Mouse (Mus musculus) ES-E14 (cell line): ENCODE data around the gene Vps45. TPM values are rescaled to one million over a fixed set of nuclear protein-coding genes. Genes with fewer than 3 reads are reported as not detected.

Experiments used
- DNase-seq: peaks from one replicate; pipeline ENCODE4 v3.0.0-alpha.2; 2013; ENCODE audit warnings: low read depth, low spot score
- H3K27ac ChIP-seq: 2 replicates; pipeline ENCODE4 v1.5.1; 2012; ENCODE audit warnings: low read depth, mild to moderate bottlenecking, low read length, moderate library complexity, mixed read lengths; ENCODE audit not compliant: poor library complexity, insufficient read depth, severe bottlenecking
- H3K36me3 ChIP-seq: 2 replicates; pipeline ENCODE4 v1.6.1; 2012; ENCODE audit warnings: mild to moderate bottlenecking, low read length, moderate library complexity, mixed read lengths; ENCODE audit not compliant: control insufficient read depth, poor library complexity, insufficient read depth, severe bottlenecking
- H3K4me1 ChIP-seq, 2 experiments: fragments of 150-350 bp in 1 of 2; sonication (generic) in 1 of 2; 2 replicates each; pipeline ENCODE4 v1.6.1; 2012; ENCODE audit warnings: low read length in 2 of 2, mild to moderate bottlenecking in 1 of 2, mixed read lengths in 1 of 2; ENCODE audit not compliant: control insufficient read depth in 2 of 2, insufficient read depth in 2 of 2, poor library complexity in 1 of 2
- H3K4me3 ChIP-seq, 2 experiments: fragments of 150-350 bp in 1 of 2; sonication (generic) in 1 of 2; 2 replicates each; pipeline ENCODE4 v1.5.1; 2012; ENCODE audit warnings: low read length in 2 of 2, low read depth in 1 of 2, mild to moderate bottlenecking in 1 of 2, mixed read lengths in 1 of 2; ENCODE audit not compliant: insufficient read depth in 1 of 2, poor library complexity in 1 of 2, severe bottlenecking in 1 of 2
- H3K9ac ChIP-seq: 2 replicates; pipeline ENCODE4 v1.6.1; 2012; ENCODE audit warnings: low read depth, mild to moderate bottlenecking, low read length, mixed read lengths; ENCODE audit not compliant: poor library complexity, insufficient read depth, severe bottlenecking
- H3K9me3 ChIP-seq: fragments of 150-350 bp; sonication (generic); 2 replicates; pipeline ENCODE4 v1.6.1; 2012; ENCODE audit warnings: low read depth, mild to moderate bottlenecking, low read length; ENCODE audit not compliant: control insufficient read depth, insufficient read depth
- CHD2 ChIP-seq: IDR thresholded peaks from 2 replicates; pipeline ENCODE4 v1.6.1; 2014; ENCODE audit warnings: mild to moderate bottlenecking, low read depth, low read length, inconsistent platforms
- HCFC1 ChIP-seq: IDR thresholded peaks from 2 replicates; pipeline ENCODE4 v1.6.1; 2012; ENCODE audit warnings: low read length, inconsistent platforms, borderline replicate concordance; ENCODE audit not compliant: insufficient read depth
- MAFK ChIP-seq: IDR thresholded peaks from 2 replicates; pipeline ENCODE4 v1.6.1; 2014; ENCODE audit warnings: mild to moderate bottlenecking, low read depth, low read length, inconsistent platforms; ENCODE audit not compliant: insufficient read depth
- ZC3H11A ChIP-seq: IDR thresholded peaks from 2 replicates; pipeline ENCODE4 v1.6.1; 2012; ENCODE audit warnings: low read depth, mild to moderate bottlenecking, inconsistent platforms, low read length, borderline replicate concordance
- ZNF384 ChIP-seq: IDR thresholded peaks from 2 replicates; pipeline ENCODE4 v1.6.1; 2012; ENCODE audit warnings: low read depth, low read length, inconsistent platforms
- in situ Hi-C, 2 experiments: fragments of 600-800 bp; cut with MboI; formaldehyde crosslinking; loops; one replicate each; pipeline ENCODE4 v1.15.1; 2025; ENCODE audit warnings: low sequenced_read_pairs in 2 of 2, inconsistent platforms in 1 of 2; ENCODE audit not compliant: unreplicated experiment in 2 of 2
- total RNA-seq: library from RNA; depleted of rRNA; stranded (reverse); fragments of 300-350 nt; gene quantifications from 2 replicates; pipeline ENCODE4 v1.2.3, GENCODE M21; 2012

Vps45 gene
- total RNA-seq, 1 experiment: 11.9 TPM

GRCm38 (mm10) chr3:96057747-96058204 lies 490 bp downstream of the Vps45 start:
- in situ Hi-C loops: loop anchor here in 1 of 2 experiments (5.0 to 10.0 kb wide), 2 partner anchors 85 to 183 kb away; partner anchors contain the start of gene Mrps21
- Histone ChIP-seq H3K4me3 (peak overlapping the region; percentile 69 to 74), H3K9me3 (no peaks in the 10 kb centered on the region), H3K4me1 (no peaks in the 10 kb centered on the region), H3K9ac (peak overlapping the region; percentile 66), H3K27ac (no peak overlapping the region; the same call in 1 of the 2 replicates), H3K36me3 (no peaks in the 10 kb centered on the region)
- TF ChIP-seq MAFK: no peak
- TF ChIP-seq HCFC1: peak; percentile 91
- TF ChIP-seq ZC3H11A: 0 out of 2 replicates have a peak, but pooled peaks have one; percentile 8
- DNase-seq: peak; percentile 90

GRCm38 (mm10) chr3:96056031-96056430 lies 2.2 kb downstream of the Vps45 start:
- TF ChIP-seq HCFC1 (no peak), CHD2 (no peak), MAFK (no peak), ZNF384 (no peak), ZC3H11A (no peak)
- Histone ChIP-seq H3K36me3 (no peaks in the 10 kb centered on the region), H3K9ac (no peak overlapping the region), H3K4me1 (no peaks in the 10 kb centered on the region), H3K27ac (no peak overlapping the region), H3K4me3 (no peak overlapping the region), H3K9me3 (no peaks in the 10 kb centered on the region)
- no peak for DNase-seq
- in situ Hi-C loops: loop anchor here in 1 of 2 experiments (5.0 to 10.0 kb wide), 2 partner anchors 84 to 181 kb away; partner anchors contain the start of gene Mrps21

GRCm38 (mm10) chr3:96055294-96055693 lies 3.0 kb downstream of the Vps45 start:
- Histone ChIP-seq H3K9me3 (no peaks in the 10 kb centered on the region), H3K36me3 (no peaks in the 10 kb centered on the region), H3K27ac (no peak overlapping the region), H3K4me1 (peaks cover 0 to 2% of the 10 kb centered on the region in 2 experiments; a peak in 1 of 4 replicates), H3K9ac (no peak overlapping the region), H3K4me3 (no peak overlapping the region)
- in situ Hi-C loops: loop anchor here in 1 of 2 experiments (5.0 to 10.0 kb wide), 2 partner anchors 83 to 180 kb away; partner anchors contain the start of gene Mrps21
- TF ChIP-seq CHD2 (no peak), MAFK (no peak), ZC3H11A (no peak), HCFC1 (no peak), ZNF384 (no peak)
- no peak for DNase-seq

GRCm38 (mm10) chr3:96051839-96052238 lies 6.4 kb downstream of the Vps45 start:
- in situ Hi-C loops: loop anchor here (5.0 to 10.0 kb wide), 2 partner anchors 80 to 177 kb away; partner anchors contain the start of gene Mrps21 (in 1 of the 2)
- Histone ChIP-seq H3K4me1 (peaks cover 0 to 2% of the 10 kb centered on the region in 2 experiments; a peak in 1 of 4 replicates), H3K36me3 (no peaks in the 10 kb centered on the region)

More at GRCm38 (mm10) chr3:96051839-96052238, 6.4 kb downstream of the Vps45 start:
- Histone ChIP-seq H3K9me3 (no peaks in the 10 kb centered on the region), H3K4me3 (no peak overlapping the region), H3K9ac (no peak overlapping the region), H3K27ac (no peak overlapping the region)
- TF ChIP-seq CHD2 (no peak), ZNF384 (no peak), MAFK (no peak), HCFC1 (0 out of 2 replicates have a peak, but pooled peaks have one; percentile 22), ZC3H11A (peak; percentile 61; the same call in 1 of the 2 replicates)
- no peak for DNase-seq
